Mouse (Mus musculus) inflammation-experienced regulatory T-cells, adult 6 months (primary cell): Measurements from ENCODE around the gene Rrp36. TPM values are rescaled to one million over a fixed set of nuclear protein-coding genes. Genes with fewer than 3 reads are reported as not detected.

Experiments
- polyA plus RNA-seq, 3 experiments: library from polyadenylated mRNA; unstranded; fragments of 100-300 nt; shearing (Covaris generic); gene quantifications; one replicate each; pipeline ENCODE4 v1.2.1; 2017

Gene Rrp36
- polyA plus RNA-seq, 3 experiments from 2014 or later, result 47.3 to 50.7 (median 47.7) TPM

Other genes with a start within 250 kb of the Rrp36 start
- gene Crip3, start 245.4 kb downstream of the Rrp36 start, polyA plus RNA-seq, result not detected
- not detected for gene Slc22a7, start 235.9 kb downstream of the Rrp36 start, polyA plus RNA-seq
- 1 to 10 TPM in 1 of 3 experiments, under 1 TPM in 2; 0.57 to 1.2 (median 0.58) TPM for gene Ttbk1, start 186.7 kb downstream of the Rrp36 start, polyA plus RNA-seq
- 10 to 100 TPM in 1 of 3 experiments, 1 to 10 TPM in 2; 4.6 to 17.6 (median 6.8) TPM for gene Dnph1, start 177.6 kb downstream of the Rrp36 start, polyA plus RNA-seq
- 1 to 10 TPM in 2 of 3 experiments, under 1 TPM in 1; 0.78 to 7.5 (median 3.1) TPM for gene Cul9, start 128.0 kb downstream of the Rrp36 start, polyA plus RNA-seq
- 10 to 100 TPM in 1 of 3 experiments, 1 to 10 TPM in 2; 4.8 to 15.7 (median 7.7) TPM for gene Srf, start 118.2 kb downstream of the Rrp36 start, polyA plus RNA-seq
- not detected for gene Ptk7, start 44.8 kb downstream of the Rrp36 start, polyA plus RNA-seq
- 10 to 100 TPM in 1 of 3 experiments, 1 to 10 TPM in 2; 7.6 to 10.1 (median 9.1) TPM for gene Klc4, start 28.3 kb downstream of the Rrp36 start, polyA plus RNA-seq
- gene Mrpl2, start 28.1 kb downstream of the Rrp36 start, polyA plus RNA-seq, result 10 to 100 TPM; 59.1 to 81.9 (median 60.2) TPM
- 1 to 10 TPM; 1.7 to 4.1 (median 2.5) TPM for gene Cul7, start 24.0 kb downstream of the Rrp36 start, polyA plus RNA-seq
- gene Mea1, start 4.4 kb upstream of the Rrp36 start, polyA plus RNA-seq, result 100 to 1,000 TPM; 162 to 181 (median 163) TPM
- 10 to 100 TPM; 20.7 to 22.4 (median 21.7) TPM for gene Klhdc3, start 6.6 kb upstream of the Rrp36 start, polyA plus RNA-seq
- gene Ppp2r5d, start 30.8 kb upstream of the Rrp36 start, polyA plus RNA-seq, result 10 to 100 TPM; 23.2 to 25.5 (median 23.5) TPM
- gene Pex6, start 37.1 kb upstream of the Rrp36 start, polyA plus RNA-seq, result 1 to 10 TPM; 3.1 to 4.8 (median 4.6) TPM
- gene Gnmt, start 54.8 kb upstream of the Rrp36 start, polyA plus RNA-seq, result 1 to 10 TPM in 1 of 3 experiments, under 1 TPM in 2; 0.40 to 2.3 (median 0.72) TPM
- 10 to 100 TPM; 19.1 to 36.3 (median 27.8) TPM for gene Cnpy3, start 77.9 kb upstream of the Rrp36 start, polyA plus RNA-seq
- gene Ptcra, start 89.4 kb upstream of the Rrp36 start, polyA plus RNA-seq, result under 1 TPM in 2 of 3 experiments, not detected in 1; 0.44 to 0.47 TPM
- 10 to 100 TPM; 16.4 to 17.9 (median 17.3) TPM for gene 2310039H08Rik, start 98.3 kb upstream of the Rrp36 start, polyA plus RNA-seq
- 100 to 1,000 TPM; 120 to 149 (median 139) TPM for gene Rpl7l1, start 108.3 kb upstream of the Rrp36 start, polyA plus RNA-seq
- gene Bicral, start 184.1 kb upstream of the Rrp36 start, polyA plus RNA-seq, result 1 to 10 TPM; 7.6 to 9.2 (median 9.1) TPM
- 10 to 100 TPM in 1 of 3 experiments, 1 to 10 TPM in 2; 9.6 to 10.5 (median 9.9) TPM for gene Tbcc, start 216.3 kb upstream of the Rrp36 start, polyA plus RNA-seq
- not detected for gene Prph2, start 236.1 kb upstream of the Rrp36 start, polyA plus RNA-seq